Comparison of ENCODE assay signal across 13 mouse cellular contexts in the genomic region with DNA sequence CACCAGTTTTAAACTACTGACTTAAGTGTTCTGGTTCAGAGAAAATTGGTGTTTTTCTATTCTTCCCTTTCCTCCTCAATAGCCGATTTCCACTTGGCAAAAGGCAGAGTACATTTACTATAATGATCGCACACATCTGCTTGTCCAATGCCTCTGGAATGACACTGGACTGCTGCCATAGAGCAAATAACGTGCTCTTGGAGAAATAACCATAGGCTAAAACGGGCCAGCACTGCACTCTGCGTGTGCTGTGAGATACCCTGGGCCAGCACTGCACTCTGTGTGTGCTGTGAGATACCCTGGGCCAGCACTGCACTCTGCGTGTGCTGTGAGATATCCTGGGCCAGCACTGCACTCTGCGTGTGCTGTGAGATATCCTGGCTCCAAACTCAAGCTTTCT.
DNase-seq lines count a peak whose midpoint lies in the region; ATAC-seq and TF ChIP-seq lines count a peak whose summit lies in the region.
"Had no signal": no experiment of that assay in that cellular context is flagged by ENCODE, and none has a peak within 500 bp of the region (broad histone marks: within the 10 kb centered on the region; RNA-seq: fewer than 3 reads in every experiment).

No protein-coding gene starts in this region.

- H3K36me3 ChIP-seq in kidney, postnatal 0 days (ENCODE audit: insufficient read depth, low read length), result no peaks in the 10 kb centered on the region
- H3K36me3 ChIP-seq in kidney, embryonic 14.5 days (ENCODE audit: control insufficient read depth, insufficient read depth, low read length), result no peaks in the 10 kb centered on the region
- no peaks in the 10 kb centered on the region for H3K36me3 ChIP-seq in embryonic facial prominence, embryonic 14.5 days (ENCODE audit: control insufficient read depth, insufficient read depth, low read length)
- H3K36me3 ChIP-seq: forebrain, embryonic 12.5 days had no signal

- DNase-seq in gastrocnemius, postnatal 25 days, result peak; percentile 51
- DNase-seq in gastrocnemius, postnatal 36 days, result no peak
- DNase-seq in kidney, postnatal 0 days (ENCODE audit: low spot score), result peak; percentile 81
- DNase-seq in embryonic facial prominence, embryonic 14.5 days (ENCODE audit: low spot score), result peak; percentile 92
- DNase-seq in lung, postnatal 10 days, result peak; percentile 56
- DNase-seq in left cerebral cortex, postnatal 14 days (ENCODE audit: low spot score in 2 of 2), result no peak
- DNase-seq in thymus, postnatal 36 days, result no peak
- DNase-seq: adrenal gland, postnatal 10 days; spleen, adult 18-20 months had no signal

- no peak overlapping the region for H3K4me3 ChIP-seq in kidney, postnatal 0 days (replicated peaks; ENCODE audit: low read depth, low read length)
- H3K4me3 ChIP-seq in kidney, embryonic 14.5 days (ENCODE audit: low read length), result no peak overlapping the region
- H3K4me3 ChIP-seq in embryonic facial prominence, embryonic 14.5 days (ENCODE audit: low read depth, low read length), result no peak overlapping the region
- H3K4me3 ChIP-seq: forebrain, embryonic 12.5 days had no signal

- no peak for TF ChIP-seq CTCF in kidney, postnatal 0 days (IDR thresholded peaks at IDR 0.05; ENCODE audit: low read depth)

- intact Hi-C loops in gastrocnemius, postnatal 36 days (cut with DNase I), result no loop called here
- intact Hi-C loops in left cerebral cortex, postnatal 14 days (cut with DNase I), result no loop called here

- H3K27ac ChIP-seq in kidney, postnatal 0 days, result no peak overlapping the region
- no peak overlapping the region for H3K27ac ChIP-seq in kidney, embryonic 14.5 days (ENCODE audit: low read depth, low read length)
- peak overlapping the region; percentile 79 for H3K27ac ChIP-seq in embryonic facial prominence, embryonic 14.5 days (replicated peaks; ENCODE audit: low read depth, low read length)
- H3K27ac ChIP-seq: forebrain, embryonic 12.5 days had no signal

- no peaks in the 10 kb centered on the region for H3K9me3 ChIP-seq in kidney, postnatal 0 days (replicated peaks; ENCODE audit: low read length)
- no peaks in the 10 kb centered on the region for H3K9me3 ChIP-seq in kidney, embryonic 14.5 days (ENCODE audit: control insufficient read depth, low read length)
- H3K9me3 ChIP-seq in embryonic facial prominence, embryonic 14.5 days (ENCODE audit: control insufficient read depth, low read length), result no peaks in the 10 kb centered on the region

- 64% methylated on average over 7 of the region's 7 CpGs for WGBS in kidney, postnatal 0 days
- WGBS in kidney, embryonic 14.5 days, result 75% methylated on average over 7 of the region's 7 CpGs
- 51% methylated on average over 7 of the region's 7 CpGs for WGBS in embryonic facial prominence, embryonic 14.5 days

- ATAC-seq in kidney, postnatal 0 days (replicated peaks; ENCODE audit: low FRiP score, low read depth), result no peak
- no peak for ATAC-seq in kidney, embryonic 14.5 days (ENCODE audit: low FRiP score, low TSS enrichment)
- 0 out of 2 replicates have a peak, but pooled peaks have one; percentile 60 for ATAC-seq in embryonic facial prominence, embryonic 14.5 days (ENCODE audit: low read depth)
- ATAC-seq: CD4-positive, CD25-positive, alpha-beta regulatory T cell, adult 4 months; Patski had no signal

- H3K4me1 ChIP-seq in kidney, postnatal 0 days (replicated peaks; ENCODE audit: insufficient read depth, low read length), result peaks cover 10% of the 10 kb centered on the region; the same call in 1 of the 2 replicates
- no peaks in the 10 kb centered on the region for H3K4me1 ChIP-seq in kidney, embryonic 14.5 days (ENCODE audit: control insufficient read depth, insufficient read depth, low read length)
- peaks cover 33% of the 10 kb centered on the region for H3K4me1 ChIP-seq in embryonic facial prominence, embryonic 14.5 days (ENCODE audit: control insufficient read depth, insufficient read depth, low read length)

- no peaks in the 10 kb centered on the region for H3K27me3 ChIP-seq in kidney, postnatal 0 days (ENCODE audit: insufficient read depth, low read length)
- H3K27me3 ChIP-seq in kidney, embryonic 14.5 days (ENCODE audit: control insufficient read depth, insufficient read depth, low read length), result no peaks in the 10 kb centered on the region
- no peaks in the 10 kb centered on the region for H3K27me3 ChIP-seq in embryonic facial prominence, embryonic 14.5 days (replicated peaks; ENCODE audit: control insufficient read depth, insufficient read depth, low read length)
- H3K27me3 ChIP-seq: forebrain, embryonic 12.5 days; Patski had no signal

- H3K4me2 ChIP-seq in kidney, postnatal 0 days (ENCODE audit: low read length), result no peak overlapping the region
- no peak overlapping the region for H3K4me2 ChIP-seq in kidney, embryonic 14.5 days (replicated peaks; ENCODE audit: low read depth, low read length)
- H3K4me2 ChIP-seq in embryonic facial prominence, embryonic 14.5 days (ENCODE audit: low read depth, low read length), result no peak overlapping the region
- H3K4me2 ChIP-seq: forebrain, embryonic 12.5 days had no signal

- no peak overlapping the region for H3K9ac ChIP-seq in kidney, postnatal 0 days (ENCODE audit: low read depth, low read length)
- no peak overlapping the region for H3K9ac ChIP-seq in kidney, embryonic 14.5 days (ENCODE audit: low read depth, low read length)
- no peak overlapping the region for H3K9ac ChIP-seq in embryonic facial prominence, embryonic 14.5 days (ENCODE audit: low read depth, low read length)
- H3K9ac ChIP-seq: forebrain, embryonic 12.5 days had no signal

Comparison
In these comparisons a context has a peak if more than half of its experiments do, and no peak if none do; other contexts are left out.
1. DNase-seq: peak in gastrocnemius, postnatal 25 days (single experiment), kidney, postnatal 0 days (single experiment), embryonic facial prominence, embryonic 14.5 days (single experiment) and lung, postnatal 10 days (single experiment); none in gastrocnemius, postnatal 36 days (0 of 2), left cerebral cortex, postnatal 14 days (0 of 2) and thymus, postnatal 36 days (0 of 2).